Mouse (Mus musculus) cerebellum, adult 2 months (tissue): ENCODE measurements around the gene Muc1.

ENCODE experiments used
- CTCF ChIP-seq: fragments of 200-500 bp; IDR thresholded peaks from 2 replicates; pipeline ENCODE4 v1.5.1; 2011; ENCODE audit warnings: low read depth, mild to moderate bottlenecking, control low read depth, low read length, moderate library complexity, borderline replicate concordance; ENCODE audit not compliant: insufficient read depth
- POLR2A ChIP-seq: fragments of 200-500 bp; IDR thresholded peaks from 2 replicates; pipeline ENCODE4 v1.6.1; 2011; ENCODE audit warnings: low read length, control low read depth, borderline replicate concordance; ENCODE audit not compliant: insufficient read depth

GRCm38 (mm10) chr3:89203142-89203514, 25.7 kb upstream of the Muc1 start:
- TF ChIP-seq CTCF (no peak), POLR2A (no peak)
